Mouse (Mus musculus) embryonic fibroblast, embryonic 13.5 days (primary cell): ENCODE measurements around the gene Gm20388.

ENCODE experiments used
- CTCF ChIP-seq: IDR thresholded peaks from 2 replicates; pipeline ENCODE4 v1.5.1; 2011; ENCODE audit warnings: mild to moderate bottlenecking, control low read depth, low read length, moderate library complexity, borderline replicate concordance; ENCODE audit not compliant: insufficient read depth
- POLR2A ChIP-seq: IDR thresholded peaks from 2 replicates; pipeline ENCODE4 v1.6.1; 2011; ENCODE audit warnings: low read depth, mild to moderate bottlenecking, control low read depth, low read length, moderate library complexity

GRCm38 (mm10) chr8:122677481-122678021 is 2766.9 kb downstream of the Gm20388 start:
- TF ChIP-seq CTCF (no peak), POLR2A (no peak)
